Mouse (Mus musculus) lung, postnatal 0 days (tissue): ENCODE results near the gene Olfr974.

Source experiments
- CTCF ChIP-seq: IDR thresholded peaks from 2 replicates; pipeline ENCODE4 v1.5.1; 2016; ENCODE audit warnings: antibody characterized with exemption, mild to moderate bottlenecking
- EP300 ChIP-seq: IDR thresholded peaks from 2 replicates; pipeline ENCODE4 v1.6.1; 2016; ENCODE audit warnings: antibody characterized with exemption, mild to moderate bottlenecking, control low read depth

DNA sequence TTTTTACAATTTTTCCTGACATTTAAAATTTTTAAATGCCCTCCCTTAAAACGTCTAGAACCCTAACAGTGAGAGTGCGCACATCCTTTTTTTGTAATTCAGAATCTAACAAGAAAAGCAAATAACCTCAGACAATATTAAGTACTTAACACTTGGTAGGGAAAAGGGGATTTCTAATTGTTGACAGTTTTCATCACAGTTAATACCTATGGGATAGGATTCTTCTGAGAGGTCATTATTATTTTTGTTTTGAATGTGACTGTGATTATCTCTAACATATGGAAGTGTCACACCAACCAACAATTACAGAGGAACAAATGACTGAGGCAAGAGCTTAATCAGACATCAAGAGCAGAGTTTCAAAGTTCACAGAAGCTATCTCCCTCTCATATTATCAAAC lies 30.3 kb upstream of the Olfr974 start, which contains the start of gene Olfr229:
- TF ChIP-seq CTCF (no peak), EP300 (no peak)
